Mouse (Mus musculus) intestine, embryonic 15.5 days (tissue): ENCODE data around the gene Wdr1. TPM values are rescaled to one million over a fixed set of nuclear protein-coding genes. Genes with fewer than 3 reads are reported as not detected.

Source experiments
- ATAC-seq: fragments of 200-750 bp; cut with Nextera tagmentation; 2 replicates; pipeline ENCODE4 v1.8.0; 2017; ENCODE audit warnings: moderate TSS enrichment, moderate library complexity
- H3K27ac ChIP-seq: fragments of 300-500 bp; sonication (generic); 2 replicates; pipeline ENCODE4 v1.5.1; 2015; ENCODE audit warnings: mild to moderate bottlenecking, inconsistent platforms
- H3K27me3 ChIP-seq: fragments of 300-500 bp; sonication (generic); replicated peaks from 2 replicates; pipeline ENCODE4 v1.6.1; 2015; ENCODE audit warnings: inconsistent platforms
- H3K36me3 ChIP-seq: fragments of 300-500 bp; sonication (generic); 2 replicates; pipeline ENCODE4 v1.6.1; 2015; ENCODE audit warnings: inconsistent platforms
- H3K4me1 ChIP-seq: fragments of 300-500 bp; sonication (generic); replicated peaks from 2 replicates; pipeline ENCODE4 v1.6.1; 2015; ENCODE audit warnings: inconsistent platforms
- H3K4me2 ChIP-seq: fragments of 300-500 bp; sonication (generic); replicated peaks from 2 replicates; pipeline ENCODE4 v1.6.1; 2015; ENCODE audit warnings: mild to moderate bottlenecking, inconsistent platforms
- H3K4me3 ChIP-seq: fragments of 300-500 bp; sonication (generic); replicated peaks from 2 replicates; pipeline ENCODE4 v1.5.1; 2015; ENCODE audit warnings: inconsistent platforms
- H3K9ac ChIP-seq: fragments of 300-500 bp; sonication (generic); 2 replicates; pipeline ENCODE4 v1.6.1; 2015; ENCODE audit warnings: inconsistent platforms
- H3K9me3 ChIP-seq: fragments of 300-500 bp; sonication (generic); 2 replicates; pipeline ENCODE4 v1.6.1; 2016; ENCODE audit warnings: inconsistent platforms
- WGBS: fragments of 180-500 bp; shearing (Covaris S2); methylation state at CpG from one replicate; pipeline ENCODE4 v1.1.7; 2015; 5-methylcytosine and 5-hydroxymethylcytosine counted together
- polyA plus RNA-seq: library from polyadenylated mRNA; unstranded; fragments of >200 nt; fragmentation: Nextera tagmentation; extraction: Ambion mirVana; gene quantifications from 2 replicates; pipeline ENCODE4 v1.2.1, GENCODE M21; 2015

The Wdr1 gene
- polyA plus RNA-seq, 1 experiment from 2014 or later, result 240 TPM

- Histone ChIP-seq H3K36me3 (no peaks in the 10 kb centered on the region), H3K4me1 (no peaks in the 10 kb centered on the region), H3K27me3 (no peaks in the 10 kb centered on the region), H3K4me3 (no peak overlapping the region), H3K27ac (no peak overlapping the region), H3K4me2 (no peak overlapping the region), H3K9me3 (no peaks in the 10 kb centered on the region), H3K9ac (no peak overlapping the region)
- no peak for ATAC-seq
- 63% methylated on average over 3 of the region's 3 CpGs for WGBS
Observed at GRCm38 (mm10) chr5:38505435-38505765, 57.6 kb downstream of the Wdr1 start.

- WGBS, result 69% methylated on average over 6 of the region's 6 CpGs
Observed at GRCm38 (mm10) chr5:38504747-38505434, 58.1 kb downstream of the Wdr1 start.

GRCm38 (mm10) chr5:38504116-38504515 is 58.9 kb downstream of the Wdr1 start:
- Histone ChIP-seq H3K4me1 (no peaks in the 10 kb centered on the region), H3K4me2 (no peak overlapping the region), H3K9ac (no peak overlapping the region), H3K27me3 (no peaks in the 10 kb centered on the region), H3K36me3 (no peaks in the 10 kb centered on the region), H3K27ac (no peak overlapping the region), H3K4me3 (no peak overlapping the region), H3K9me3 (no peaks in the 10 kb centered on the region)
- WGBS, result 90% methylated on average over 1 of the region's 1 CpGs
- no peak for ATAC-seq

More at GRCm38 (mm10) chr5:38504747-38505434, 58.1 kb downstream of the Wdr1 start:
- Histone ChIP-seq H3K9me3 (no peaks in the 10 kb centered on the region), H3K36me3 (no peaks in the 10 kb centered on the region), H3K4me2 (no peak overlapping the region), H3K4me3 (no peak overlapping the region), H3K27ac (no peak overlapping the region), H3K27me3 (no peaks in the 10 kb centered on the region), H3K4me1 (no peaks in the 10 kb centered on the region), H3K9ac (no peak overlapping the region)
- ATAC-seq, result no peak

- Histone ChIP-seq H3K9ac (no peak within 1 kb of the TSS), H3K4me2 (no peak within 1 kb of the TSS), H3K4me3 (no peak within 1 kb of the TSS), H3K27ac (no peak within 1 kb of the TSS), H3K9me3 (no peaks in the 10 kb centered on the region), H3K27me3 (no peaks in the 10 kb centered on the region), H3K4me1 (no peaks in the 10 kb centered on the region), H3K36me3 (no peaks in the 10 kb centered on the region)
- 72% methylated on average over 4 of the region's 4 CpGs for WGBS
- ATAC-seq, result 0 out of 2 replicates have a peak, but pooled peaks have one; percentile 35
Observed at GRCm38 (mm10) chr5:38502992-38503391, 60.0 kb downstream of the Wdr1 start, which contains the start of gene Slc2a9. Gene Slc2a9 (minus strand): TSS chr5:38503143.

- WGBS, result 85% methylated on average over 8 of the region's 8 CpGs
- H3K27me3 ChIP-seq, result no peaks in the 10 kb centered on the region
Observed at GRCm38 (mm10) chr5:38500043-38500442, 63.0 kb downstream of the Wdr1 start.

GRCm38 (mm10) chr5:38499316-38499811 is 63.7 kb downstream of the Wdr1 start:
- Histone ChIP-seq H3K9me3 (no peaks in the 10 kb centered on the region), H3K4me2 (no peak overlapping the region), H3K27me3 (no peaks in the 10 kb centered on the region), H3K36me3 (no peaks in the 10 kb centered on the region), H3K4me1 (no peaks in the 10 kb centered on the region), H3K9ac (no peak overlapping the region), H3K27ac (no peak overlapping the region), H3K4me3 (no peak overlapping the region)
- WGBS, result 71% methylated on average over 7 of the region's 7 CpGs
- no peak for ATAC-seq

More at GRCm38 (mm10) chr5:38500043-38500442, 63.0 kb downstream of the Wdr1 start:
- Histone ChIP-seq H3K36me3 (no peaks in the 10 kb centered on the region), H3K27ac (no peak overlapping the region), H3K4me1 (no peaks in the 10 kb centered on the region), H3K4me2 (no peak overlapping the region), H3K9me3 (no peaks in the 10 kb centered on the region), H3K4me3 (no peak overlapping the region), H3K9ac (no peak overlapping the region)
- no peak; the same call in 1 of the 2 replicates for ATAC-seq

- WGBS, result 63% methylated on average over 5 of the region's 5 CpGs
- ATAC-seq, result peak; percentile 24; the same call in 1 of the 2 replicates
- Histone ChIP-seq H3K9ac (no peak overlapping the region), H3K4me3 (no peak overlapping the region), H3K9me3 (no peaks in the 10 kb centered on the region), H3K27ac (no peak overlapping the region), H3K27me3 (no peaks in the 10 kb centered on the region), H3K4me1 (no peaks in the 10 kb centered on the region), H3K36me3 (no peaks in the 10 kb centered on the region), H3K4me2 (no peak overlapping the region)
Observed at GRCm38 (mm10) chr5:38498479-38498878, 64.5 kb downstream of the Wdr1 start.

- 67% methylated on average over 8 of the region's 8 CpGs for WGBS
- Histone ChIP-seq H3K4me1 (no peaks in the 10 kb centered on the region), H3K4me2 (no peak overlapping the region), H3K4me3 (no peak overlapping the region), H3K9ac (no peak overlapping the region), H3K27me3 (no peaks in the 10 kb centered on the region), H3K27ac (no peak overlapping the region), H3K36me3 (no peaks in the 10 kb centered on the region), H3K9me3 (no peaks in the 10 kb centered on the region)
- ATAC-seq, result no peak
Observed at GRCm38 (mm10) chr5:38496491-38497057, 66.4 kb downstream of the Wdr1 start.

- Histone ChIP-seq H3K4me3 (no peak overlapping the region), H3K36me3 (no peaks in the 10 kb centered on the region), H3K9me3 (no peaks in the 10 kb centered on the region), H3K4me1 (no peaks in the 10 kb centered on the region), H3K4me2 (no peak overlapping the region), H3K9ac (no peak overlapping the region), H3K27me3 (no peaks in the 10 kb centered on the region), H3K27ac (no peak overlapping the region)
- WGBS, result 80% methylated on average over 6 of the region's 6 CpGs
- ATAC-seq, result no peak
Observed at GRCm38 (mm10) chr5:38493890-38494289, 69.1 kb downstream of the Wdr1 start.

- no peaks in the 10 kb centered on the region for H3K9me3 ChIP-seq
- H3K4me3 ChIP-seq, result no peak overlapping the region
- no peaks in the 10 kb centered on the region for H3K36me3 ChIP-seq
- H3K27me3 ChIP-seq, result no peaks in the 10 kb centered on the region
- no peak overlapping the region for H3K9ac ChIP-seq
- ATAC-seq, result no peak
- no peaks in the 10 kb centered on the region for H3K4me1 ChIP-seq
- WGBS, result 62% methylated on average over 8 of the region's 8 CpGs
- H3K4me2 ChIP-seq, result no peak overlapping the region
- H3K27ac ChIP-seq, result no peak overlapping the region
Observed at GRCm38 (mm10) chr5:38491763-38492162, 71.3 kb downstream of the Wdr1 start.

GRCm38 (mm10) chr5:38489739-38490138 is 73.3 kb downstream of the Wdr1 start:
- 85% methylated on average over 4 of the region's 4 CpGs for WGBS
- no peak overlapping the region for H3K4me2 ChIP-seq
- H3K9ac ChIP-seq, result no peak overlapping the region
- no peak overlapping the region for H3K27ac ChIP-seq
- H3K36me3 ChIP-seq, result no peaks in the 10 kb centered on the region
- no peak for ATAC-seq
- H3K4me3 ChIP-seq, result no peak overlapping the region
- H3K27me3 ChIP-seq, result no peaks in the 10 kb centered on the region
- no peaks in the 10 kb centered on the region for H3K4me1 ChIP-seq
- H3K9me3 ChIP-seq, result no peaks in the 10 kb centered on the region

GRCm38 (mm10) chr5:38488673-38489615 is 74.1 kb downstream of the Wdr1 start:
- Histone ChIP-seq H3K4me3 (no peak overlapping the region), H3K36me3 (no peaks in the 10 kb centered on the region), H3K9me3 (no peaks in the 10 kb centered on the region), H3K27ac (no peak overlapping the region), H3K9ac (no peak overlapping the region), H3K4me1 (no peaks in the 10 kb centered on the region), H3K4me2 (no peak overlapping the region), H3K27me3 (no peaks in the 10 kb centered on the region)
- WGBS, result 73% methylated on average over 20 of the region's 20 CpGs
- ATAC-seq, result peak; percentile 40
